Mouse (Mus musculus) cortical plate, adult 2 months (tissue): ENCODE data around the gene Adamts7.

ENCODE experiments used
- CTCF ChIP-seq: fragments of 200-500 bp; IDR thresholded peaks from 2 replicates; pipeline ENCODE4 v1.5.1; 2011; ENCODE audit warnings: mild to moderate bottlenecking, control low read depth, low read length; ENCODE audit not compliant: insufficient read depth; ENCODE audit errors: extremely low read depth
- POLR2A ChIP-seq: fragments of 200-500 bp; IDR thresholded peaks from 2 replicates; pipeline ENCODE4 v1.6.1; 2011; ENCODE audit warnings: mild to moderate bottlenecking, low read length, control low read depth; ENCODE audit not compliant: insufficient read depth; ENCODE audit errors: extremely low read depth

DNA sequence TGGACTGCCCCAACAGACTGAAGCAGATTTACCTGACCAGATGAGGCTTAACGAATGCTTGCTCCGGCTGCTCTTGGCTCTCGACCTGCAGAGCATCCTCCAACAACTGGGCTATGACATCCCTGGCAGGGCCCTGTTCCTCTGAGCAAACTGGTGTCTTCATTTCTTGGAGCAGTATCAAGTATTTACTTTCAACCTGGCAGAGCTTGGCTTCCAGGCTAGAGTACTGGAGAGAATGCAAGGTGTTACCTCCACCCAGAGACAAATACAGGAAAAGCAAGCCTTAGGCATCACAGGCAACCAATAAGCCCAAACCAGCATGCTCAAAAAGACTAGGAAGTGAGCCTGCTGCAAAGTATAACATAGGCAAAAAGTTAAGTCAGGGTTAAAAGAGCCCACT lies 59.4 kb downstream of the Adamts7 start:
- no peak for TF ChIP-seq CTCF
- TF ChIP-seq POLR2A, result no peak
